Comparison of ENCODE assay signal across 12 mouse cellular contexts in genomic region chr9:69488972-69489371, GRCm38 (mm10). TPM values are rescaled to one million over a fixed set of nuclear protein-coding genes. Genes with fewer than 3 reads are reported as not detected.
DNase-seq lines count a peak whose midpoint lies in the region; ATAC-seq and TF ChIP-seq lines count a peak whose summit lies in the region.
"Had no signal": no experiment of that assay in that cellular context is flagged by ENCODE, and none has a peak within 500 bp of the region (broad histone marks: within the 10 kb centered on the region; RNA-seq: fewer than 3 reads in every experiment).

No protein-coding gene starts in this region.

- no peaks in the 10 kb centered on the region for H3K27me3 ChIP-seq in lung, postnatal 0 days (replicated peaks; ENCODE audit: insufficient read depth, low read length)
- H3K27me3 ChIP-seq: neural tube, embryonic 12.5 days had no signal

- TF ChIP-seq CTCF in lung, postnatal 0 days (IDR thresholded peaks at IDR 0.05): peak; percentile 52

- H3K4me1 ChIP-seq in lung, postnatal 0 days (ENCODE audit: insufficient read depth, low read depth, low read length): no peaks in the 10 kb centered on the region

- H3K9me3 ChIP-seq in lung, postnatal 0 days (ENCODE audit: low read length): no peaks in the 10 kb centered on the region

- no peak for TF ChIP-seq EP300 in lung, postnatal 0 days (IDR thresholded peaks at IDR 0.05)

- H3K27ac ChIP-seq in lung, postnatal 0 days (ENCODE audit: low read length): no peak overlapping the region
- H3K27ac ChIP-seq: limb, embryonic 13.5 days; neural tube, embryonic 12.5 days had no signal

- H3K36me3 ChIP-seq in lung, postnatal 0 days (ENCODE audit: insufficient read depth, low read length): peaks cover 86% of the 10 kb centered on the region

- WGBS in lung, postnatal 0 days: 35% methylated on average over 5 of the region's 5 CpGs

- H3K4me3 ChIP-seq in lung, postnatal 0 days (ENCODE audit: low read depth, low read length): no peak overlapping the region
- H3K4me3 ChIP-seq: limb, embryonic 13.5 days; neural tube, embryonic 12.5 days had no signal

- ATAC-seq in cerebellum, adult (ENCODE audit: insufficient number of reproducible peaks, low FRiP score, low TSS enrichment): no peak; the same call in 1 of the 2 replicates
- no peak for ATAC-seq in lung, postnatal 0 days
- no peak for ATAC-seq in megakaryocyte progenitor cell, adult 5-6 weeks (replicated peaks; ENCODE audit: poor library complexity)

- no peak overlapping the region for H3K9ac ChIP-seq in lung, postnatal 0 days (replicated peaks; ENCODE audit: low read depth)
- H3K9ac ChIP-seq: limb, embryonic 13.5 days; neural tube, embryonic 12.5 days had no signal

- H3K4me2 ChIP-seq in lung, postnatal 0 days (replicated peaks; ENCODE audit: low read depth, low read length): no peak overlapping the region
- H3K4me2 ChIP-seq: limb, embryonic 13.5 days; neural tube, embryonic 12.5 days had no signal

- DNase-seq in cerebellum, postnatal 10 days: peak; percentile 42 to 43
- peak; percentile 22 for DNase-seq in lung, postnatal 0 days (ENCODE audit: low spot score)
- no peak for DNase-seq in lung, postnatal 14 days
- peak; percentile 51 for DNase-seq in forelimb bud, embryonic 11.5 days (ENCODE audit: low read depth, low spot score)
- DNase-seq in retina, embryonic 14.5 days (ENCODE audit: low spot score): peak; percentile 66
- DNase-seq in layer of hippocampus, adult 18-20 months (ENCODE audit: low spot score in 2 of 2): no peak
- DNase-seq: B cell, adult 2 months; gastrocnemius, postnatal 36 days had no signal

RNA-seq across cellular contexts. Expression of gene Anxa2, which starts 35.6 kb away (rescaled TPM):
- polyA plus RNA-seq in lung, postnatal 0 days (2015; fragmentation: Nextera tagmentation; extraction: Ambion mirVana): 1,095 and 1,144 TPM in 2 replicates
- 111 and 140 TPM in 2 replicates for total RNA-seq in megakaryocyte progenitor cell, adult 5-6 weeks (2015)
- total RNA-seq in megakaryocyte progenitor cell, adult 5-6 weeks (2017): 74.3 and 112 TPM in 2 replicates
- 1 to 10 TPM; 8.7 to 9.2 TPM for total RNA-seq in layer of hippocampus, adult 18-20 months (2021)

Comparison
In these comparisons a context has a peak if more than half of its experiments do, and no peak if none do; other contexts are left out.
1. DNase-seq: peak in cerebellum, postnatal 10 days (2 of 2), lung, postnatal 0 days (single experiment), forelimb bud, embryonic 11.5 days (single experiment) and retina, embryonic 14.5 days (single experiment); none in lung, postnatal 14 days (single experiment) and layer of hippocampus, adult 18-20 months (0 of 2).
2. RNA of gene Anxa2, which starts 35.6 kb away (total RNA-seq): 74.3 to 140 TPM in megakaryocyte progenitor cell, adult 5-6 weeks; 8.7 to 9.2 TPM in layer of hippocampus, adult 18-20 months; every median in the first group is over 4 times any median in the second.